Mouse (Mus musculus) lung, adult 2 months (tissue): ENCODE results near the gene Erp44.

Source experiments
- CTCF ChIP-seq: fragments of 200-500 bp; IDR thresholded peaks from 2 replicates; pipeline ENCODE4 v1.5.1; 2011; ENCODE audit warnings: mild to moderate bottlenecking, low read length, control low read depth; ENCODE audit not compliant: insufficient read depth
- POLR2A ChIP-seq: fragments of 200-500 bp; IDR thresholded peaks from 2 replicates; pipeline ENCODE4 v1.6.1; 2011; ENCODE audit warnings: low read depth, mild to moderate bottlenecking, control low read depth, low read length, borderline replicate concordance; ENCODE audit errors: extremely low read depth

- TF ChIP-seq POLR2A (no peak), CTCF (no peak)
These were observed 7.5 kb downstream of the Erp44 start for GRCm38 (mm10) chr4:48271838-48272237.
